Mouse (Mus musculus) olfactory bulb, adult 2 months (tissue): Measurements from ENCODE around the gene Gmps.

Source experiments
- CTCF ChIP-seq: fragments of 200-500 bp; IDR thresholded peaks from 2 replicates; pipeline ENCODE4 v1.5.1; 2012; ENCODE audit warnings: low read depth, mild to moderate bottlenecking, low read length, moderate library complexity; ENCODE audit not compliant: insufficient read depth
- POLR2A ChIP-seq: fragments of 200-500 bp; IDR thresholded peaks from 2 replicates; pipeline ENCODE4 v1.6.1; 2012; ENCODE audit warnings: mild to moderate bottlenecking, low read depth, low read length, moderate library complexity; ENCODE audit not compliant: insufficient read depth

DNA sequence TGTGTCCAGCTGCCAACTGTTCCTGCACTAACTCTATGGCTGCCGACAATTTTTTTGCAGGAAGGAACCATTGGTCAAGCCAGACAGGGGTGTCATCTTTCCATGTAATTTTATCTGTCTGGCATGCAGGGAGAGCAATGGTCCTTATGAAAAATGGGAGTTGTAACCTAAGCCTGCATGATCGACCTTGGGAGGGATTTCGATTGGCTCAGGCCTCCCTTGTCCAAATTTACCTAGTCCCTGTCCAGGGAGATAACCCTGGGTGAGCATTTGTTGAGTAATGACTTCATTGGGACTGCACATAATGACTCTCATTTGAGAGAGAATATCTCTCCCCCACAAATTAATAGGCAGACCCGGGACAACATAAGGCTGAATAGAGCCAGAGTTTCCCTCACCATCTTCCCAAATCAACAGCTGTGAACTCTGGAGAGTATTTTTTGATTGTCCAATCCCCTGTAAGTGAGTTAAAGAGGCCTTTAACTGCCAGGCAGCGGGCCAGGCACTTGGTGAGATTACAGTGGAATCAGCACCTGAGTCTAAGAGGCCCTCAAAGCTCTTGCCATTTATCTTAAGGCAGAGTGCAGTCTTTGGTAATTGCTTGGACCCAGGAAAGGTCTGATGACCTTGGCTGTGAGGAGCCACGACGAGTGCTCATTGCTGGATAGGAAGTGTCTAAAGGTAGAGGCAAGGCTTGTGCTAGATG, 62.4 kb downstream of the Gmps start:
- TF ChIP-seq POLR2A (no peak), CTCF (no peak)
